Mouse (Mus musculus): ENCODE data around the gene Fam193a.

- no peak for TF ChIP-seq JUND (IDR thresholded peaks at IDR 0.05; ENCODE audit: low read depth, low read length)
- no peak for TF ChIP-seq POLR2A (IDR thresholded peaks at IDR 0.05; ENCODE audit: control insufficient read depth in 1 of 2, insufficient read depth in 1 of 2, low read depth in 1 of 2, low read length in 2 of 2, poor library complexity in 1 of 2)
- TF ChIP-seq MAFK (IDR thresholded peaks at IDR 0.05; ENCODE audit: borderline replicate concordance, low read depth, low read length) = no peak
- no peak for TF ChIP-seq CTCF (IDR thresholded peaks at IDR 0.05 in 2 of 3, conservative IDR thresholded peaks at IDR 0.05 in 1 of 3; ENCODE audit: control insufficient read depth in 1 of 3, insufficient read depth in 1 of 3, low read depth in 2 of 3, low read length in 3 of 3, poor library complexity in 1 of 3, severe bottlenecking in 1 of 3)
- TF ChIP-seq TCF12 (IDR thresholded peaks at IDR 0.05; ENCODE audit: low read depth, low read length) = no peak
- no peak for TF ChIP-seq ZKSCAN1 (IDR thresholded peaks at IDR 0.05; ENCODE audit: low read depth, low read length)
- no peak for TF ChIP-seq CHD1 (IDR thresholded peaks at IDR 0.05; ENCODE audit: low read depth, low read length)
These were observed 150.9 kb downstream of the Fam193a start for GRCm38 (mm10) chr5:34520458-34521209.

Measured in MEL (cell line).